Mouse (Mus musculus) heart, adult 2 months (tissue): Measurements from ENCODE around the gene Ushbp1. TPM values are rescaled to one million over a fixed set of nuclear protein-coding genes. Genes with fewer than 3 reads are reported as not detected.

ENCODE experiments used
- DNase-seq, 2 experiments: peaks; one replicate each; pipeline ENCODE4 v3.0.0; 2021
- H3K27ac ChIP-seq: fragments of 200-600 bp; 2 replicates; pipeline ENCODE4 v1.8.1; 2022
- H3K27me3 ChIP-seq: fragments of 200-500 bp; 2 replicates; pipeline ENCODE4 v1.6.1; 2012; ENCODE audit warnings: mild to moderate bottlenecking, low read length, inconsistent platforms, mixed read lengths; ENCODE audit not compliant: control insufficient read depth, insufficient read depth
- H3K36me3 ChIP-seq: fragments of 200-500 bp; 2 replicates; pipeline ENCODE4 v1.6.1; 2012; ENCODE audit warnings: low read length, inconsistent platforms; ENCODE audit not compliant: control insufficient read depth, insufficient read depth
- H3K4me1 ChIP-seq: fragments of 200-500 bp; 2 replicates; pipeline ENCODE4 v1.6.1; 2011; ENCODE audit warnings: low read length; ENCODE audit not compliant: control insufficient read depth, insufficient read depth
- H3K4me3 ChIP-seq: fragments of 200-600 bp; 2 replicates; pipeline ENCODE4 v1.8.1; 2022
- H3K79me2 ChIP-seq: fragments of 200-500 bp; replicated peaks from 2 replicates; pipeline ENCODE4 v1.6.1; 2012; ENCODE audit warnings: mild to moderate bottlenecking, inconsistent platforms, low read length, moderate library complexity, mixed read lengths; ENCODE audit not compliant: control insufficient read depth, insufficient read depth
- H3K9ac ChIP-seq: fragments of 200-500 bp; 2 replicates; pipeline ENCODE4 v1.6.1; 2012; ENCODE audit warnings: low read depth, mild to moderate bottlenecking, control low read depth, inconsistent platforms, low read length, mixed read lengths
- CTCF ChIP-seq: fragments of 200-600 bp; IDR thresholded peaks from 2 replicates; pipeline ENCODE4 v1.8.1; 2022; ENCODE audit warnings: antibody characterized with exemption, mild to moderate bottlenecking, moderate library complexity
- EP300 ChIP-seq: fragments of 200-500 bp; IDR thresholded peaks from 2 replicates; pipeline ENCODE4 v1.6.1; 2011; ENCODE audit warnings: low read depth, low read length, control low read depth; ENCODE audit not compliant: insufficient read depth
- POLR2A ChIP-seq: fragments of 200-500 bp; IDR thresholded peaks from 2 replicates; pipeline ENCODE4 v1.6.1; 2011; ENCODE audit warnings: mild to moderate bottlenecking, low read depth, low read length, control low read depth; ENCODE audit not compliant: insufficient read depth
- WGBS: fragments of 180-500 bp; shearing (Covaris S2); methylation state at CpG from one replicate; pipeline ENCODE4 v1.1.7; 2018; 5-methylcytosine and 5-hydroxymethylcytosine counted together
- intact Hi-C: fragments of 180-260 bp; cut with DNase I; formaldehyde crosslinking; loops from one replicate; pipeline ENCODE4 v1.15.1; 2025
- polyA plus RNA-seq: library from polyadenylated mRNA; depleted of rRNA; stranded (reverse); fragments of >200 nt; gene quantifications from 2 replicates; pipeline ENCODE4 v1.2.3, GENCODE M21; 2012
- total RNA-seq, 2 experiments: library from RNA; stranded (reverse); gene quantifications; 2 replicates each; pipeline ENCODE4 v1.2.3; 2021

Gene Ushbp1
- total and polyA plus RNA-seq, 3 experiments = 22.9 to 71.7 (median 23.9) TPM

GRCm38 (mm10) chr8:71404951-71405351 is 9.3 kb upstream of the Ushbp1 start:
- H3K4me1 ChIP-seq = peaks cover 5% of the 10 kb centered on the region
- no peak overlapping the region for H3K9ac ChIP-seq
- TF ChIP-seq POLR2A (no peak), EP300 (no peak), CTCF (no peak)
- no peaks in the 10 kb centered on the region for H3K79me2 ChIP-seq
- 76% methylated on average over 9 of the region's 9 CpGs for WGBS
- peak in 1 of 2 experiments; percentile 21 for DNase-seq
- no peaks in the 10 kb centered on the region for H3K36me3 ChIP-seq
- intact Hi-C loops = no loop called here
- H3K4me3 ChIP-seq = no peak overlapping the region
- H3K27me3 ChIP-seq = no peaks in the 10 kb centered on the region
- no peak overlapping the region for H3K27ac ChIP-seq

- H3K4me1 ChIP-seq = peaks cover 5% of the 10 kb centered on the region
- no peak overlapping the region for H3K4me3 ChIP-seq
- peak in 1 of 2 experiments; percentile 13 for DNase-seq
- intact Hi-C loops = no loop called here
- H3K27ac ChIP-seq = no peak overlapping the region
- 77% methylated on average over 8 of the region's 8 CpGs for WGBS
- TF ChIP-seq EP300 (no peak), POLR2A (no peak), CTCF (no peak)
- no peaks in the 10 kb centered on the region for H3K36me3 ChIP-seq
- H3K27me3 ChIP-seq = no peaks in the 10 kb centered on the region
- H3K9ac ChIP-seq = no peak overlapping the region
- no peaks in the 10 kb centered on the region for H3K79me2 ChIP-seq
Measured at GRCm38 (mm10) chr8:71404011-71404410, 8.4 kb upstream of the Ushbp1 start.

- intact Hi-C loops = no loop called here
Measured at GRCm38 (mm10) chr8:71403107-71403885, 7.7 kb upstream of the Ushbp1 start.

GRCm38 (mm10) chr8:71402446-71402964 is 6.9 kb upstream of the Ushbp1 start:
- H3K27me3 ChIP-seq = no peaks in the 10 kb centered on the region
- H3K9ac ChIP-seq = no peak overlapping the region
- 88% methylated on average over 9 of the region's 9 CpGs for WGBS
- no peak overlapping the region for H3K4me3 ChIP-seq
- H3K4me1 ChIP-seq = peaks cover 5% of the 10 kb centered on the region
- H3K27ac ChIP-seq = no peak overlapping the region
- TF ChIP-seq CTCF = no peak
- TF ChIP-seq POLR2A = no peak
- H3K36me3 ChIP-seq = no peaks in the 10 kb centered on the region
- no peaks in the 10 kb centered on the region for H3K79me2 ChIP-seq
- intact Hi-C loops = no loop called here
- DNase-seq = no peak

More at GRCm38 (mm10) chr8:71403107-71403885, 7.7 kb upstream of the Ushbp1 start:
- peaks cover 5% of the 10 kb centered on the region for H3K4me1 ChIP-seq
- no peaks in the 10 kb centered on the region for H3K27me3 ChIP-seq
- no peak overlapping the region for H3K27ac ChIP-seq
- H3K9ac ChIP-seq = no peak overlapping the region
- H3K36me3 ChIP-seq = no peaks in the 10 kb centered on the region
- H3K79me2 ChIP-seq = no peaks in the 10 kb centered on the region
- no peak overlapping the region for H3K4me3 ChIP-seq
- 67% methylated on average over 6 of the region's 6 CpGs for WGBS
- peak in 1 of 2 experiments; percentile 14 for DNase-seq
- TF ChIP-seq EP300 = no peak
- no peak for TF ChIP-seq CTCF
- no peak for TF ChIP-seq POLR2A

- H3K36me3 ChIP-seq = no peaks in the 10 kb centered on the region
- no peak overlapping the region for H3K4me3 ChIP-seq
- H3K4me1 ChIP-seq = peaks cover 6% of the 10 kb centered on the region
- H3K9ac ChIP-seq = no peak overlapping the region
- H3K27me3 ChIP-seq = no peaks in the 10 kb centered on the region
- intact Hi-C loops = no loop called here
- H3K27ac ChIP-seq = no peak overlapping the region
- DNase-seq = peak in 1 of 2 experiments; percentile 12
- TF ChIP-seq EP300 (no peak), POLR2A (no peak), CTCF (no peak)
- no peaks in the 10 kb centered on the region for H3K79me2 ChIP-seq
Measured at GRCm38 (mm10) chr8:71401454-71401853, 5.9 kb upstream of the Ushbp1 start.

- intact Hi-C loops = no loop called here
- DNase-seq = peak; percentile 1 to 12
- no peaks in the 10 kb centered on the region for H3K79me2 ChIP-seq
- 90% methylated on average over 2 of the region's 2 CpGs for WGBS
- no peaks in the 10 kb centered on the region for H3K27me3 ChIP-seq
- H3K4me3 ChIP-seq = no peak overlapping the region
- no peak overlapping the region for H3K9ac ChIP-seq
- TF ChIP-seq POLR2A (no peak), EP300 (no peak), CTCF (no peak)
- no peak overlapping the region for H3K27ac ChIP-seq
- no peaks in the 10 kb centered on the region for H3K36me3 ChIP-seq
- peaks cover 3% of the 10 kb centered on the region for H3K4me1 ChIP-seq
Measured at GRCm38 (mm10) chr8:71400826-71401225, 5.2 kb upstream of the Ushbp1 start.
